Mouse (Mus musculus): ENCODE results near the gene Snrk. TPM values are rescaled to one million over a fixed set of nuclear protein-coding genes. Genes with fewer than 3 reads are reported as not detected.

Snrk gene
- polyA plus RNA-seq, 1 experiment from 2014 or later, result 51.0 TPM

DNA sequence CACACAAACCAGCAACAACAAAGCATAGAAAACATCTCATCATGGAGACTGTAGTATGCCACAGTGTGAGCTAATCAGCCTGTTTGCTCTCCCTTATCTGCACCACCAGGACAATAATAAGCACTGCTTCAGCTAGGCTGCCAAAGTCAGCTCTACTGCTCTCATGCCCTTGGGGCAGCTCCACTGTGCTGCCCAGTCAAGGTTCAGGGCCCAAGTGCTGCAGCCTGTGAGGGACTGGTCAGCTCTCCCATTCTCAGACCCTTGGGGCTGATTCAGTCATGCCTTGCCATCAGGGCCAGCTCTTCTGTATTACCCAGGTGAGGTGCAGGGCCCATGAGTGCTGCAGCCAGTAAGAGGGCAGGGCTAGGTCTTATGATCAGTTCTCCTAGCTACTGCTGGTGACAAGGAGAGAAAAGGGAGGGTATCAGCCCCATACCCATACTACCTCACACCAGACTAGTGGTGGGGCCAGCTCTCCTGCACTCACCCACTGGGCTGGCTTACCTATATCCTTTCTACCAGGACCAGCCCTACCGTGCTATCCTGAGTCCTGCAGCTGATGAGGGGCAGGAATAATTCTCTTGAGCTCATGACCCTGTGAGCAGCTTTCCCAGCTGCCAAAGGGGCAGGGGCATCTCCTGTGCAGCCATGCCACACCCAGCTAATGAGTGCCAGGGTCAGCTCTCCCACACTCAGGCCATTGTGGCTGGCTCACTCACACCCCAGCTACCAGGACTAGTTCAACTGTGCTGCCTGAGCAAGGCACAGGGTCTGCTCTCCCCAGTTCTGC, 18.2 kb downstream of the Snrk start:
- Histone ChIP-seq H3K9me3 (no peaks in the 10 kb centered on the region), H3K36me3 (peaks cover 5% of the 10 kb centered on the region; the same call in 1 of the 2 replicates), H3K4me2 (replicated peaks) (no peak overlapping the region), H3K9ac (no peak overlapping the region), H3K4me3 (no peak overlapping the region), H3K4me1 (no peaks in the 10 kb centered on the region; the same call in 1 of the 2 replicates), H3K27me3 (replicated peaks) (no peaks in the 10 kb centered on the region), H3K27ac (no peak overlapping the region)
- ATAC-seq (ENCODE audit: low FRiP score, low read depth), result no peak
- WGBS, result 94% methylated on average over 1 of the region's 1 CpGs

- Histone ChIP-seq H3K9ac (no peak overlapping the region), H3K27me3 (replicated peaks) (no peaks in the 10 kb centered on the region), H3K27ac (no peak overlapping the region), H3K4me3 (no peak overlapping the region), H3K9me3 (no peaks in the 10 kb centered on the region), H3K4me2 (replicated peaks) (no peak overlapping the region), H3K4me1 (no peaks in the 10 kb centered on the region; the same call in 1 of the 2 replicates), H3K36me3 (peaks cover 5% of the 10 kb centered on the region; the same call in 1 of the 2 replicates)
- no peak for ATAC-seq (ENCODE audit: low FRiP score, low read depth)
- WGBS, result 87% methylated on average over 2 of the region's 2 CpGs
These were observed 18.8 kb downstream of the Snrk start for GRCm38 (mm10) chr9:122135885-122136170.

- WGBS, result 80% methylated on average over 1 of the region's 1 CpGs
- Histone ChIP-seq H3K27me3 (replicated peaks) (no peaks in the 10 kb centered on the region), H3K9ac (no peak overlapping the region), H3K27ac (no peak overlapping the region), H3K4me2 (replicated peaks) (no peak overlapping the region), H3K9me3 (no peaks in the 10 kb centered on the region), H3K4me1 (no peaks in the 10 kb centered on the region), H3K4me3 (no peak overlapping the region), H3K36me3 (peaks cover 5% of the 10 kb centered on the region; the same call in 1 of the 2 replicates)
- ATAC-seq (ENCODE audit: low FRiP score, low read depth), result no peak
These were observed 20.9 kb downstream of the Snrk start for GRCm38 (mm10) chr9:122137960-122138359.

DNA sequence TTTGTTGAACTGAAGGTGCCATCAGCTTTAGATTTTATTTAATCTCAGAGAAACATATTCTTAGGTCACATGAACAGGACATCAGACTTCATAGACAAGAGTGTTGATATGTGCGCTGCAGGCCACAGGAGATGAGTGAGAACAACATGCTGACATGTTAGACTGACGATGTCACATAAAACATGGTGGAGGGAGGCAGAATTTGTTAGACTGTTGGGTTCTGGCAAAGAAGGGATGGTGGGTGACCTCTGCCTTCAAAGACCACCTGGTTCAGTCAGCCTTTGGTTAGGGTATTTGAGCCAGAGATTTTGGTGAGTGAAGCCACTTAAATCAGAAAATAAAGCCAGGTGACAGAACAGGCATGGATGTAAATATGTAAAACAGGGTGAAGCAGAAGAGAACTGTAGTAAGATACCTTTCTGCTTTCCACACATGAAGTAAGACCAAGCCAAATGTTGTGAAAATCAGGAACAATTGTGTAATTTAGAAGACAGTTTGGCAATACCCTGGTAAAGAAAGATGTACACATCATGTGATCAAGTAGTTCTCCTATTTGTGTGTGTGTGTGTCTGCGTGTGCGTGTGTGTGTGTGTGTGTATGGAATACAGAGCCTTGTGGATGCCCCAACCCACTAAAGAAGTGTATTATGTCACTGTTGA, 21.4 kb downstream of the Snrk start:
- 91% methylated on average over 4 of the region's 4 CpGs for WGBS
- Histone ChIP-seq H3K27ac (no peak overlapping the region), H3K9me3 (no peaks in the 10 kb centered on the region), H3K9ac (no peak overlapping the region), H3K27me3 (replicated peaks) (no peaks in the 10 kb centered on the region), H3K4me2 (replicated peaks) (no peak overlapping the region), H3K4me3 (no peak overlapping the region), H3K36me3 (peaks cover 5% of the 10 kb centered on the region; the same call in 1 of the 2 replicates), H3K4me1 (no peaks in the 10 kb centered on the region)
- no peak for ATAC-seq (ENCODE audit: low FRiP score, low read depth)

DNA sequence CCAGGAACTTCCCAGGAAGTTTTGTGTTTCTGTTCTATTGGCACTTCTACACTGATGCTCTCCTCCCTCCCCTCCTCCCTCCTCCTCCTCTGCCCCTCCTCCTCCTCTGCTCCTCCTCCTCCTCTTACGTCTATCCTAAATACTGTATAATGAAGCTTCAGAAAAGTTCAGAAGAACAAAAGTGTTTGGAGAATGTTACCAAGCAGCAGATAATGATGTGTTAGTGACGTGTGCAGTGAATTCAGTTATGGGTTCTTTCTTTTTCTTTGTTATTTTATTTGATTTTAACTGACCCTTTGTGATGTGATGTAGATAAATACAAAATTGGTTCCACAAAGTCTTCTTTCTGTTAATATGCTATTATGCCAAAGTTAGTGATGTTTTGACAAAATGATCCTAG, 22.2 kb downstream of the Snrk start:
- Histone ChIP-seq H3K4me2 (replicated peaks) (no peak overlapping the region), H3K4me1 (no peaks in the 10 kb centered on the region), H3K27ac (no peak overlapping the region), H3K9me3 (no peaks in the 10 kb centered on the region), H3K9ac (no peak overlapping the region), H3K4me3 (no peak overlapping the region), H3K36me3 (peaks cover 7% of the 10 kb centered on the region), H3K27me3 (replicated peaks) (no peaks in the 10 kb centered on the region)
- no peak for ATAC-seq (ENCODE audit: low FRiP score, low read depth)
- WGBS, result 54% methylated on average over 2 of the region's 2 CpGs

- H3K27ac ChIP-seq, result no peak overlapping the region
- no peak overlapping the region for H3K9ac ChIP-seq
- H3K4me1 ChIP-seq, result no peaks in the 10 kb centered on the region
- H3K4me2 ChIP-seq (replicated peaks), result no peak overlapping the region
- H3K27me3 ChIP-seq (replicated peaks), result no peaks in the 10 kb centered on the region
- H3K36me3 ChIP-seq, result peaks cover 13% of the 10 kb centered on the region
- no peak for ATAC-seq (ENCODE audit: low FRiP score, low read depth)
- WGBS, result 79% methylated on average over 1 of the region's 1 CpGs
- no peaks in the 10 kb centered on the region; the same call in 1 of the 2 replicates for H3K9me3 ChIP-seq
- no peak overlapping the region for H3K4me3 ChIP-seq
These were observed 26.2 kb downstream of the Snrk start for GRCm38 (mm10) chr9:122143219-122143618.

DNA sequence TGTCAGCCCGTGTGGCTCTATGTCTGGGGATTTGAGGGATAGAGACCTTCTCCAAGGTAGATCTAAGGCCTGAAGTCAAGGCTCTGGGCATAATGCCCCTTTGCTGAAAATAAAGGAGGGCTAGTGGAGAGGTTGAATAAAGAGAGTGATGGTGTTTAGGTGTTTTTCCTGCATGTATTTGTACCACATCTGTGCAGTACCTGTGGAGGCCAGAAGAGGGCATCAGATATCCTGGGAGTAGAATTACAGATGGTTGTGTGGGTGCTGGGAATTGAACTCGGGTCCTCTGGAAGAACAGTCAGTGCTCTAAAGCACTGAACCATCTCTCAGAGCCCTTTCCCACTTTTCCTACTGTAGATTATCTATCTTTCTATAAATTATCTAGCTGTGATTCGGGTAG, 27.7 kb downstream of the Snrk start:
- 0 out of 2 replicates have a peak overlapping the region, but pooled peaks have one; percentile 1 for H3K4me3 ChIP-seq
- H3K36me3 ChIP-seq, result peaks cover 13% of the 10 kb centered on the region
- no peak for ATAC-seq (ENCODE audit: low FRiP score, low read depth)
- no peaks in the 10 kb centered on the region; the same call in 1 of the 2 replicates for H3K9me3 ChIP-seq
- no peak overlapping the region for H3K9ac ChIP-seq
- no peak overlapping the region for H3K4me2 ChIP-seq (replicated peaks)
- H3K27ac ChIP-seq, result no peak overlapping the region
- 95% methylated on average over 3 of the region's 3 CpGs for WGBS
- no peaks in the 10 kb centered on the region for H3K27me3 ChIP-seq (replicated peaks)
- H3K4me1 ChIP-seq, result no peaks in the 10 kb centered on the region

- H3K36me3 ChIP-seq, result peaks cover 13% of the 10 kb centered on the region
- ATAC-seq (ENCODE audit: low FRiP score, low read depth), result no peak
- no peak overlapping the region for H3K4me3 ChIP-seq
- H3K4me1 ChIP-seq, result no peaks in the 10 kb centered on the region
- no peaks in the 10 kb centered on the region; the same call in 1 of the 2 replicates for H3K9me3 ChIP-seq
- no peak overlapping the region for H3K27ac ChIP-seq
- no peak overlapping the region for H3K9ac ChIP-seq
- no peaks in the 10 kb centered on the region for H3K27me3 ChIP-seq (replicated peaks)
- H3K4me2 ChIP-seq (replicated peaks), result no peak overlapping the region
These were observed 28.6 kb downstream of the Snrk start for GRCm38 (mm10) chr9:122145677-122146076.

DNA sequence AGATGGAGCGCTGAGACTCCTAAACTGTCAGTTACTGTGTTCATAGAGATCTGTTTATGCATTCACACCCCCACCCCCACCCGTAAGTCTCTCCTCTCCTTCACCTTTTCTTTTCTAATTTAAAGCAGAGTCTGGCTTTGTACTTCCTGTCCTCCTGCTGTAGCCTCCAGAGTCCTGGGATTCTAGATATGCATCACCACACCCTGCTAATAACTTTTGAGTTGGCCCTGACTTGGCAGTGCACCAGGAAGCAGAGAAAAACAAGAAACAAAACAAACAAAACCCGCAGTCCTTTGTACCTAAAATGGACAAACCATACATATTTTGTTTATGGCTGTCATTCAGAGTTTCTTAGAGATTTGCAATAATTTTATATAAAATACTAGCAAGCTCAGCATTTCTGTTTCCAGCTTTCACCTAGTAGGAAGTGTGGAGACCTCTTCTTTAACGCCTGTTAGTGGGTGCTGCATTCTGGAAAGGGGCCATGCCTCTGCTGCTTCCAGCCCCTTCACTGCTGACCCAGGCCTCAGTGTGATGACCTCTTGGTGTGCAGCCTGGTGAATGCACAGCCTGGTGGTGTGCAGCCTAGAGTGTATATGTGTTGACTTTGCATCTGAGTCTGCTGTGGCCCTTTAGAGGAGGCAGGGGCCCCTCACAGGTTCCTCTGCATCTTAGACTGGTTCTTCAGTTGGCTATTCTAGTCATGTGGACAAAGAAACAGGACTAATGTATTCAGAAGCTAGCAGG, 29.2 kb downstream of the Snrk start:
- Histone ChIP-seq H3K9ac (no peak overlapping the region), H3K4me3 (no peak overlapping the region), H3K27me3 (replicated peaks) (no peaks in the 10 kb centered on the region), H3K4me2 (replicated peaks) (no peak overlapping the region), H3K4me1 (no peaks in the 10 kb centered on the region), H3K36me3 (peaks cover 13% of the 10 kb centered on the region), H3K9me3 (no peaks in the 10 kb centered on the region; the same call in 1 of the 2 replicates), H3K27ac (no peak overlapping the region)
- no peak for ATAC-seq (ENCODE audit: low FRiP score, low read depth)
- 88% methylated on average over 4 of the region's 4 CpGs for WGBS

DNA sequence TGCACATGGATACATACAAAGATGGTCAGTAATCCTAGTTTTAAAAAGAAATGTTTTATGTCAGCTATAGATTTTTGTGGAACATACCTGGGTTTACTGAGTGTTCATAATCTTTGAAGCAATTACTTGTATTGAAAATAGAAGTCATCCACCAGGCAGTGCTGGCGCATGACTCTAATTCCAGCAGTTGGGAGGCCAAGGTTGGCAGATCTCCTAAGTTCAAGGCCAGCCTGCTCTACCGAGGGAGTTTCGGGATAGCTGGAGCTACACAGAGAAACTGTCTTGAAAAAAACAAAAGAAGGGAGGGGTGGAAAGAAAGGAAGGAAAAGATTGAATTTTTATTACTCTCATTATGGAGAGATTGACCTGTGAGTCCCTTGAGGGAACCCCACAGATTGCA, 31.3 kb downstream of the Snrk start:
- H3K27ac ChIP-seq, result no peak overlapping the region
- ATAC-seq (ENCODE audit: low FRiP score, low read depth), result no peak
- H3K36me3 ChIP-seq, result peaks cover 13% of the 10 kb centered on the region
- no peaks in the 10 kb centered on the region for H3K27me3 ChIP-seq (replicated peaks)
- H3K4me2 ChIP-seq (replicated peaks), result no peak overlapping the region
- H3K4me3 ChIP-seq, result no peak overlapping the region
- H3K4me1 ChIP-seq, result no peaks in the 10 kb centered on the region
- H3K9me3 ChIP-seq, result no peaks in the 10 kb centered on the region; the same call in 1 of the 2 replicates
- no peak overlapping the region for H3K9ac ChIP-seq
- WGBS, result 86% methylated on average over 3 of the region's 3 CpGs

DNA sequence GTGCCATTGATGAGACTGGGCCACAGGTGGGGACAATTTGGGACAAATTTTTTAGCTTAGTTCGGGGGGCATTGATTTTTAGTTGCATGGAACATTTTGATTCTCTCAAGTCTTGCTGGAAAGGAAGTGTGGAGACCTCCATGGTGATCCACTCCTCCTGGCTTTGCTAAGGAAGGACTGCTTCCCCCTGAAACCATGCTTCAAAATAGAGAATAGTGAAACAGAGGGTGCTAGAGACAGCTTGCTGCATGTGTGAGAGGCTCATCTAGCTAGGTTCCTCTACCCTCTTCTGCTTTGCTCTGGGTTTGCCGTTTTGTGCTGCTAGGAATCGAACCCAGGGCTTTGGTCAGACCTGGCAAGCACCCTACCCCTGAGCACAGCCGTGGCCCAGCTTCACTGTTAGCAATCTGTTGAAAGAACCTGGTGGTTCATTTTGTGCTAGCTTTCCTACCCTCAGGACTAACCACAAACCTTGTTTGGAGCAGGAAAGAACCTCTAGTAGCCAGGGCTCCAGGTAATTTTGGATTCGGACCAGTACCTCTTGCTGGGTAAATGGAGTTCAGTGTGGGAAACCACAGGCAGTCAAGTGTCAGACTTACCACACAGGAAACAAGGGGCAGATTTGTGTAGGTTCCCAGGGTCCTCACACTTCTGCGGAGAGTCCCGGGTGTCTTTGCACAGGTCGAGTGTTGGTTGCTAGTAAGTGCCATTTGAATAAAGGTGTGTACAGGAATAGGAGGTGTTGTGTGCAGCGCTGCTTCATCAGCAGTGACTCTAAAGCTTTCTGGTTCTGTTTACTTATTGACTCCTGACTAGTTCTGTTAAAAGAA, 33.1 kb downstream of the Snrk start:
- H3K9ac ChIP-seq, result no peak overlapping the region
- no peaks in the 10 kb centered on the region for H3K4me1 ChIP-seq
- no peaks in the 10 kb centered on the region for H3K9me3 ChIP-seq
- H3K27ac ChIP-seq, result no peak overlapping the region
- H3K4me3 ChIP-seq, result no peak overlapping the region
- no peak overlapping the region for H3K4me2 ChIP-seq (replicated peaks)
- peaks cover 1% of the 10 kb centered on the region for H3K36me3 ChIP-seq
- H3K27me3 ChIP-seq (replicated peaks), result no peaks in the 10 kb centered on the region
- WGBS, result 88% methylated on average over 9 of the region's 9 CpGs
- no peak for ATAC-seq (ENCODE audit: low FRiP score, low read depth)

DNA sequence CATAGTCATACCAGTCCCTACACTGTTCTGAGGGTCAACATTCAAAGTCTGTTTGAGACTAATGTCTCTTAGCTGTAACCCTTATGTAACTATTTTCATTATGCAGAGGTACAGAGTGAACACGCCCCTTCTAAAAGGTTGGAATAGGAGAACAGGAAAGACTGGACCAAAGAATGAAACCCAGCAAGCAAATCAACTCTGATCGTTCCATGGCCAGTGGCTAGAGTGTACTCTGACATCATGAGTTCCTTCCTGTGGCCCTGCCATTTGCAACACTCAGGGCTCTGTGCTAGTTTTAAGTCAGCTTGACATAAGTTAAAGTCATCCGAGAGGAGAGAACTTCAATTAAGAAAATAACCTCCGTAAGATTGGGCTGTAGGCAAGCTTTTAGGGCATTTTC, 35.0 kb downstream of the Snrk start:
- no peak overlapping the region for H3K4me2 ChIP-seq (replicated peaks)
- no peak for ATAC-seq (ENCODE audit: low FRiP score, low read depth)
- H3K27me3 ChIP-seq (replicated peaks), result no peaks in the 10 kb centered on the region
- H3K9me3 ChIP-seq, result no peaks in the 10 kb centered on the region
- H3K4me1 ChIP-seq, result no peaks in the 10 kb centered on the region
- H3K36me3 ChIP-seq, result peaks cover 6% of the 10 kb centered on the region
- WGBS, result 93% methylated on average over 4 of the region's 4 CpGs
- H3K27ac ChIP-seq, result no peak overlapping the region
- H3K4me3 ChIP-seq, result no peak overlapping the region
- H3K9ac ChIP-seq, result no peak overlapping the region

All from neural tube, embryonic 12.5 days (tissue).